Mouse (Mus musculus): Measurements from ENCODE around the gene Snx18. TPM values are rescaled to one million over a fixed set of nuclear protein-coding genes. Genes with fewer than 3 reads are reported as not detected.

Snx18 gene
- polyA plus RNA-seq, 1 experiment from 2014 or later: 22.5 TPM

DNA sequence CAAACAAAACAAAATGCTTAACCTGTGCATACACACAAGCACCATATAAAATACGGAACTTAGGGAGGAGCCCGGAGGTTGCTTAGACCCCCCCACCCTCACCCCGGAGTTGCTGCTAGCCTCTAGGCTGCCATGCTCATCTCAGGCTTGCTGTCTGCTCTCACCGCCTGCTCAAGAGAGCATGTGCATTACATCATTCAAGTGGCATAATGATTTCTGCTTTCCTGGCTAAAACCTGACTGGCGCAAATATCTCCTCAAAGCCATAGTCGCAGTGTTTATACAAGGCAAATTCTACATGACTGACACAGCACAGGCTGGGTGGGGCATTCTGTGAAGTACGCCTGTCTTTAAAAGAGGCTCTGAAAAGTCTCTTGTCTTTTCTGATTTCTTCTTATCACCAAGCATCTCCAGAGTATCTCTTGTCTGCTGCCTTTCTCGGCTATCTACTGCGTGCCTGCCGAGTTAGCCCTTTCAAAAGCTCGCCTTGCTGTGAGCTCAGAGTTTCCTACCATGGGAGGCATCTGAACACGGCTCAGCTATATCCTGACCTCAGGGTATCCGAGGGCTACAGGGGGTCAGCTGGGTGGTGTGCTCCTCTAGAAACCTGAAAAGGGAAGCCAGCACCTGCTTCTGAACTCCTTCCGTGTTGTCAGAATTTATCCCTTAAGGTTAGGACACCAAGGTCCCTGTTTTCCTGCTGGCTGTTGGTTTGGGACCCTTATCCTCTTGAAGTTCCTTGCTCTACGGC is 16.5 kb upstream of the Snx18 start:
- WGBS: 89% methylated on average over 15 of the region's 15 CpGs
- DNase-seq (ENCODE audit: low spot score): no peak
- H3K27ac ChIP-seq: no peak overlapping the region
- H3K9me3 ChIP-seq (replicated peaks): no peaks in the 10 kb centered on the region
- no peaks in the 10 kb centered on the region for H3K27me3 ChIP-seq (ENCODE audit: low read depth, poor library complexity, severe bottlenecking)
- no peak overlapping the region for H3K4me3 ChIP-seq
- H3K4me1 ChIP-seq: peaks cover 9% of the 10 kb centered on the region; the same call in 1 of the 2 replicates
- H3K36me3 ChIP-seq: no peaks in the 10 kb centered on the region

DNA sequence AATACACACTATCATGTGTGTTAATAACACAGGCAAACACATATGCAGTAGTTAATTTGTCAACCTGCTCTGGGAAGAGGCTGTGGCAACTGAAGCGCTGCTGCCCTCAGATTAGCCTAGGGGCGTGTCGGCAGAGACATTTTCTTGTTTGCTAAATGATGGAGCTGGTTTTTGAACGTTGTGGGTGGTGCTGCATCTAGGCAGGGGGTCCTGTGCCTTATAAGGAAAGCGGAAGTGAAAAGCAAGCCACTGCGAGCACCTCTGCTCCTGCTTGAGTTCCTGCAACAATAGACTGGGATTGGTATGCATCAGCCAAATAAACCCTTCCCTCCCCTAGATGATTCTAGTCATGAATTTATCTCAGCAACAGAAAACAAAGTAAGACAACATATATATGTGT is 14.1 kb upstream of the Snx18 start:
- H3K4me3 ChIP-seq: no peak overlapping the region
- no peak overlapping the region for H3K27ac ChIP-seq
- peaks cover 13% of the 10 kb centered on the region; the same call in 1 of the 2 replicates for H3K4me1 ChIP-seq
- no peaks in the 10 kb centered on the region for H3K27me3 ChIP-seq (ENCODE audit: low read depth, poor library complexity, severe bottlenecking)
- DNase-seq (ENCODE audit: low spot score): no peak
- no peaks in the 10 kb centered on the region for H3K9me3 ChIP-seq (replicated peaks)
- 56% methylated on average over 6 of the region's 6 CpGs for WGBS
- no peaks in the 10 kb centered on the region for H3K36me3 ChIP-seq

GRCm38 (mm10) chr13:113627601-113628000 is 9.2 kb upstream of the Snx18 start:
- Histone ChIP-seq H3K4me3 (no peak overlapping the region), H3K4me1 (peaks cover 9% of the 10 kb centered on the region), H3K27me3 (ENCODE audit: low read depth, poor library complexity, severe bottlenecking) (no peaks in the 10 kb centered on the region), H3K9me3 (replicated peaks) (no peaks in the 10 kb centered on the region), H3K27ac (no peak overlapping the region), H3K36me3 (no peaks in the 10 kb centered on the region)
- 80% methylated on average over 8 of the region's 8 CpGs for WGBS
- no peak for DNase-seq (ENCODE audit: low spot score)

- Histone ChIP-seq H3K4me3 (no peak overlapping the region), H3K4me1 (peaks cover 20% of the 10 kb centered on the region), H3K36me3 (no peaks in the 10 kb centered on the region), H3K27me3 (ENCODE audit: low read depth, poor library complexity, severe bottlenecking) (no peaks in the 10 kb centered on the region), H3K27ac (peak overlapping the region; percentile 84), H3K9me3 (replicated peaks) (no peaks in the 10 kb centered on the region)
- 76% methylated on average over 8 of the region's 8 CpGs for WGBS
- DNase-seq (ENCODE audit: low spot score): no peak
Measured at GRCm38 (mm10) chr13:113622865-113623255, 4.5 kb upstream of the Snx18 start.

DNA sequence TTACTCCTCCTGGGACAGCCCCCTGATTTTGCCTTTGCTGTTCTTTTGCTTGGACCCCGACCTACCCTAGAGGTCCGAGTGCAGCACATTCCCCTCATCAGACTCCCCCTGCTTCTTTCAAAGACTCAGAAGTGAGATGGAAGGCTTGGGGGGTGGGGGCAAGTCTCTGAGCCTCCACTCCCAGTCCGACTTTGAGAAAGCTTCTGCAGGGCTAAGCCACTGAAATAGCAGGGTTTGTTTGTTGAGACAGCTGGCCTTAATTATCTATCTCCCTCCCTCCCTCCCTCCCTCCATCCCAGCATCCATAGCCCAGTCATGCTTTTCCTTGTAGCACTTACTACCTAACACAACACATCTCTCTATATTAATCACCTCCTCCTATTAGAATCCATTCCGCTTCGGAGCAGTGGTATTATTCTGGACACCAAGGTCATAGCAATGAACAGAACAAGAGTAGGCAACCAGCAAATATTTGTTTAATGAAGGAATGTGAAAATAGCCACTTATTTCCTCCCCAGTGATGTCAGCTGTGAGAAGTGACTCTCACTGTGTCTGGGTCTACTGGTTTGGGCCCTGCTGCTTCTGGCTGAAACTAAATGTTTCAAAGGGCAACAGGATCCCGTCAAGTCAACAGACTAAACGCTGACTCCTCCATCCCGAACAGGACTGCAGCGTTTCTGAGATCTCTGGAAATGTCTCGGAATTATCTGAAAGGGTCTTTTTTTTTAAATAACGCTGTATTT is 3.9 kb upstream of the Snx18 start:
- no peaks in the 10 kb centered on the region for H3K27me3 ChIP-seq (ENCODE audit: low read depth, poor library complexity, severe bottlenecking)
- DNase-seq (ENCODE audit: low spot score): peak; percentile 61
- H3K27ac ChIP-seq: peak overlapping the region; percentile 84
- 47% methylated on average over 11 of the region's 11 CpGs for WGBS
- H3K36me3 ChIP-seq: no peaks in the 10 kb centered on the region
- no peaks in the 10 kb centered on the region for H3K9me3 ChIP-seq (replicated peaks)
- H3K4me1 ChIP-seq: peaks cover 26% of the 10 kb centered on the region
- 0 out of 2 replicates have a peak overlapping the region, but pooled peaks have one; percentile 24 for H3K4me3 ChIP-seq

DNA sequence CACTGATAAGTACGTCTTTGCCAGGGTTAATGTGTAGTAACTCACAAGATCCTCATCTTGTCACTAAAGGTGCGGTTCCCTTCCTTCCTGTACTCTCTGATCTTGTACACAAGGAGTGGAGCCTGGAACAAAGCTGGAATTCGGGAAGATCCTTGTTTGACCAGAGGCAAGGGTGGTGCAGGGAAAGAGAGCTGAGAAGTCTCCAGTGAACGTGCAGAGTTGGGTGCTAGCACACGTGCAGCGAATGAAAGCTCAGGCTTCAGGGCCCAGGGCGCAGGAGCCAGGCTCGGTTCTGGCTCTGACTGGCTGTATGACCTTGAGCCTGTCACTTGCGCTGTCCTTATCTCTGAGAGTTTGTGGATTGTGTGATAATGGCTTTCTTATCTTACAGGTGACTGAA is 639 bp upstream of the Snx18 start:
- peaks cover 59% of the 10 kb centered on the region for H3K4me1 ChIP-seq
- no peak for DNase-seq (ENCODE audit: low spot score)
- no peaks in the 10 kb centered on the region for H3K27me3 ChIP-seq (ENCODE audit: low read depth, poor library complexity, severe bottlenecking)
- no peaks in the 10 kb centered on the region for H3K9me3 ChIP-seq (replicated peaks)
- H3K27ac ChIP-seq: peak overlapping the region; percentile 54; the same call in 1 of the 2 replicates
- H3K36me3 ChIP-seq: peaks cover 4% of the 10 kb centered on the region; the same call in 1 of the 2 replicates
- 75% methylated on average over 9 of the region's 9 CpGs for WGBS
- no peak overlapping the region for H3K4me3 ChIP-seq

- WGBS: 9% methylated on average over 49 of the region's 49 CpGs
- H3K4me3 ChIP-seq: peak overlapping the region; percentile 65
Measured at GRCm38 (mm10) chr13:113617338-113617890, 950 bp downstream of the Snx18 start.

GRCm38 (mm10) chr13:113616751-113617337 is 1.5 kb downstream of the Snx18 start:
- H3K4me3 ChIP-seq: peak overlapping the region; percentile 65
- H3K27ac ChIP-seq: peak overlapping the region; percentile 93
- H3K4me1 ChIP-seq: peaks cover 68% of the 10 kb centered on the region
- no peaks in the 10 kb centered on the region for H3K27me3 ChIP-seq (ENCODE audit: low read depth, poor library complexity, severe bottlenecking)
- WGBS: 57% methylated on average over 24 of the region's 24 CpGs
- peaks cover 13% of the 10 kb centered on the region for H3K36me3 ChIP-seq
- H3K9me3 ChIP-seq (replicated peaks): no peaks in the 10 kb centered on the region
- DNase-seq (ENCODE audit: low spot score): peak; percentile 47

More at GRCm38 (mm10) chr13:113617338-113617890, 950 bp downstream of the Snx18 start:
- DNase-seq (ENCODE audit: low spot score): peak; percentile 72
- Histone ChIP-seq H3K4me1 (peaks cover 68% of the 10 kb centered on the region), H3K27ac (peak overlapping the region; percentile 93), H3K9me3 (replicated peaks) (no peaks in the 10 kb centered on the region), H3K27me3 (ENCODE audit: low read depth, poor library complexity, severe bottlenecking) (no peaks in the 10 kb centered on the region), H3K36me3 (peaks cover 7% of the 10 kb centered on the region)

GRCm38 (mm10) chr13:113615971-113616671 is 2.2 kb downstream of the Snx18 start:
- peak; percentile 44 for DNase-seq (ENCODE audit: low spot score)
- Histone ChIP-seq H3K27me3 (ENCODE audit: low read depth, poor library complexity, severe bottlenecking) (no peaks in the 10 kb centered on the region), H3K27ac (peak overlapping the region; percentile 93), H3K4me3 (peak overlapping the region; percentile 65), H3K36me3 (peaks cover 20% of the 10 kb centered on the region), H3K4me1 (peaks cover 72% of the 10 kb centered on the region), H3K9me3 (replicated peaks) (no peaks in the 10 kb centered on the region)
- WGBS: 23% methylated on average over 8 of the region's 8 CpGs

DNA sequence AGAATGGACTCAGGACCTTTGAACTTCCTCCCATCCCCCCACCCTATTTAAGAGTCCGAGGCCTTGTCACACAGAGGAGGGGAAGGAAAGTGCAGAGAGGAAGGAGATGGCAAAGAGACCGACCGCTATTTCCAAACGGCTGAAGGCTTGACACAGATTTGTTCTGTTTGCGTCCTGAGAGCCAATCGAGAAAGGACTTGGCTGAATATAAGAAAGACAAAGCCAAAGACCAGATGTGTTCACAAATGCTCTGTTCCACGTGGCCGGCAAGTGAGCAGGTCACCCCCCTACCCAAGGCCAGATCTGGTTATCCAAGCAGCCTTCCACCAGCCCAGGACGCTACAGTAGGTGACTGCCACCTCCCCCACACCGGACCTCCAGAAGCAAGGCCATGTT is 2.8 kb downstream of the Snx18 start:
- H3K36me3 ChIP-seq: peaks cover 25% of the 10 kb centered on the region
- no peaks in the 10 kb centered on the region for H3K9me3 ChIP-seq (replicated peaks)
- H3K27me3 ChIP-seq (ENCODE audit: low read depth, poor library complexity, severe bottlenecking): no peaks in the 10 kb centered on the region
- peak overlapping the region; percentile 65 for H3K4me3 ChIP-seq
- 6% methylated on average over 10 of the region's 10 CpGs for whole genome bisulfite sequencing
- peak overlapping the region; percentile 93 for H3K27ac ChIP-seq
- H3K4me1 ChIP-seq: peaks cover 73% of the 10 kb centered on the region
- DNase-seq (ENCODE audit: low spot score): peak; percentile 55

DNA sequence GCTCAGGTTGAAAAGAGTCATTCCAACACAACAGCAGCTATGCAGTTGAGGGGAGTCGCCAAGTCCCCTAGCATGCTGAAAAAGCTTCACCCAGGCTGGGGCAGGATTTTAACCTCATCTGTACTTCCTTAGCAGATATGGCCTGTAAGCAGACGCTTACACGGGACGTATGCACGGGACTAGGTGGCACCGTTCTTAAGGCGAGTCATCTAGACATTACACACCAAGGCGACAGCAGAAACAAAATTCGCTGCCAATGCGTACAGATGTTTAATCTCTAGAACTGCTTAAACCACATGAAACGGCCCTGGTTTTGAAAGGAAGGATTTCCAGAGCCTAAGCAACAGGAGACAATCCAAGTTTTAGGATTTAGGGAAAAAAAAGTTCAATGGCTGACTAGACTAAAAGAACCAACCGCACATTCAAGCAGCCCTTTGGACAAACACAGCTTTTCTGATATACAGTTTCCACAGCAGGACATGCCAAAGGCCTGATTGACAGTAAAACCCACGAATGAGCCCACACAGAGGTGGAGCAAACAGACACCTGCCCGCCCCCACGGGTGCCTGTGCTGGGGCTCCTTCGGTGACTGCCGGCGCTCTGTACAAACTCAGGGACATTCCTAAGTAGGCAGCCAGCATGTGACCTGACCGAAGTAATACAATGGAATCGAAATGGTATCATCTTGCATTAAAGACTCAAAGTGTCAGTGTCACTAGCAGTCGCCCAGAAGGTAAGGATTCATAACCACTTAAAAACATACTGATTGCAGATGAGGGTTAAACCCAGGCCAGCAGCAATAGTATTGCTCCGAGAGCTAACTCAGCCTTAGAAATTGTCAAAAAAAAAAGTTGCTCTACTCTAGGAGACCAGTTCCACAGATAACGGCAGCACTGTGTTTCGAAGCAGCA is 3.5 kb downstream of the Snx18 start:
- no peaks in the 10 kb centered on the region for H3K27me3 ChIP-seq (ENCODE audit: low read depth, poor library complexity, severe bottlenecking)
- peak; percentile 64 for DNase-seq (ENCODE audit: low spot score)
- WGBS: 34% methylated on average over 24 of the region's 24 CpGs
- H3K4me1 ChIP-seq: peaks cover 73% of the 10 kb centered on the region
- peak overlapping the region; percentile 65 for H3K4me3 ChIP-seq
- peak overlapping the region; percentile 93 for H3K27ac ChIP-seq
- peaks cover 30% of the 10 kb centered on the region for H3K36me3 ChIP-seq
- H3K9me3 ChIP-seq (replicated peaks): no peaks in the 10 kb centered on the region
